Mouse (Mus musculus) stomach, embryonic 15.5 days (tissue): ENCODE measurements around the gene Tnn. TPM values are rescaled to one million over a fixed set of nuclear protein-coding genes. Genes with fewer than 3 reads are reported as not detected.

Experiments used
- ATAC-seq: fragments of 200-750 bp; cut with Nextera tagmentation; 2 replicates; pipeline ENCODE4 v1.8.0; 2017; ENCODE audit warnings: low read depth, moderate number of reproducible peaks, moderate TSS enrichment; ENCODE audit not compliant: insufficient read depth, low FRiP score
- H3K27ac ChIP-seq: fragments of 300-500 bp; sonication (generic); 2 replicates; pipeline ENCODE4 v1.5.1; 2015; ENCODE audit warnings: mild to moderate bottlenecking, inconsistent platforms
- H3K27me3 ChIP-seq: fragments of 300-500 bp; sonication (generic); replicated peaks from 2 replicates; pipeline ENCODE4 v1.6.1; 2015; ENCODE audit warnings: inconsistent platforms
- H3K36me3 ChIP-seq: fragments of 300-500 bp; sonication (generic); 2 replicates; pipeline ENCODE4 v1.6.1; 2015; ENCODE audit warnings: inconsistent platforms
- H3K4me1 ChIP-seq: fragments of 300-500 bp; sonication (generic); 2 replicates; pipeline ENCODE4 v1.6.1; 2015; ENCODE audit warnings: inconsistent platforms
- H3K4me2 ChIP-seq: fragments of 300-500 bp; sonication (generic); 2 replicates; pipeline ENCODE4 v1.6.1; 2015; ENCODE audit warnings: mild to moderate bottlenecking, inconsistent platforms
- H3K4me3 ChIP-seq: fragments of 300-500 bp; sonication (generic); replicated peaks from 2 replicates; pipeline ENCODE4 v1.5.1; 2015; ENCODE audit warnings: inconsistent platforms
- H3K9ac ChIP-seq: fragments of 300-500 bp; sonication (generic); 2 replicates; pipeline ENCODE4 v1.6.1; 2015; ENCODE audit warnings: inconsistent platforms
- H3K9me3 ChIP-seq: fragments of 300-500 bp; sonication (generic); 2 replicates; pipeline ENCODE4 v1.6.1; 2016; ENCODE audit warnings: inconsistent platforms
- WGBS: fragments of 180-500 bp; shearing (Covaris S2); methylation state at CpG from one replicate; pipeline ENCODE4 v1.1.7; 2015; 5-methylcytosine and 5-hydroxymethylcytosine counted together
- polyA plus RNA-seq: library from polyadenylated mRNA; unstranded; fragments of >200 nt; fragmentation: Nextera tagmentation; extraction: Ambion mirVana; gene quantifications from 2 replicates; pipeline ENCODE4 v1.2.1, GENCODE M21; 2015

Gene Tnn
- polyA plus RNA-seq, 1 experiment from 2014 or later = 11.6 TPM

DNA sequence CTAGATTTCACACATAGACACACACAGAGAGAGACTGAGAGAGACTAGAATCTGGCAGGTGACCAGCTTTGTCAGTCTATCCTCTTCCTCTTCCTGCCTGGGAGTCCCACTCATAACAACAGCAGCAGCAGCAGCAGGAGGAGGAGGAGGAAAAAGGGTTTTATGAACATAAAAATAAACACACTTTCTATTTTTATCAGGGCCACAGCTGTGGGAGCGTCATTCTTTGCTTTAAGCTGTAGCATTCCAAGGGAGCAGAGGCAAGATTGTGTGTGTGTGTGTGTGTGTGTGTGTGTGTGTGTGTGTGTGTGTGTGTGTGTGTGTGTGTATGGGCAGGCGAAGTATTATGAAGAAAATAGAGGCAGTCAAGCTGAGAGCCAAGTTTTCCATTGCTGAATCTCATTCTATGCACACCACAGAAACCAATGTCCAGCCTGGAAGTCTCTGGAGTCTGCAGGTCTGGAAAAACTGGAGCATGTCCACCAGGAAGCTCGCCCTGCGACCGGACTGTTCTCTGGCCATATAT lies 116.3 kb downstream of the Tnn start:
- Histone ChIP-seq H3K9me3 (no peaks in the 10 kb centered on the region), H3K27me3 (no peaks in the 10 kb centered on the region), H3K9ac (no peak overlapping the region), H3K27ac (peak overlapping the region; percentile 49), H3K36me3 (no peaks in the 10 kb centered on the region), H3K4me1 (peaks cover 5% of the 10 kb centered on the region; the same call in 1 of the 2 replicates), H3K4me2 (no peak overlapping the region), H3K4me3 (no peak overlapping the region)
- WGBS = 41% methylated on average over 5 of the region's 5 CpGs
- peak; percentile 70; the same call in 1 of the 2 replicates for ATAC-seq

DNA sequence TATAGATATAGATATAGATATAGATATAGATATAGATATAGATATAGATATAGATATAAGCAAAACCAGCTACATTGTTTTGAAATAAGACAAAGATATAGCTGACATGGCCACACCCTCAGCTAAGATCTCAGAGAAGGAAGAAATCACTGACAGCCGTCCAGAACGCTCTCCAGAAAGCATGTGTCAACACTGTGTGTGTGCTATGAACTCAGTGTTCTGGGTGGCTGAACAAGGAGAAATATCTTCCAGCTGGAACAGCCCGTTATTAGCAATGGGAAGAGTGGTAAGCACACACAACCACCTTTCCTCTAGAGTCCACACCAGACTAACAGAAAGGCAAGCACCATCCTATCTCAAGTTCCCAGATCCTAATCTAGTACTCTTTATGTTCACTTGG lies 117.8 kb downstream of the Tnn start:
- Histone ChIP-seq H3K4me3 (no peak overlapping the region), H3K4me1 (peaks cover 5% of the 10 kb centered on the region; the same call in 1 of the 2 replicates), H3K27me3 (no peaks in the 10 kb centered on the region), H3K27ac (no peak overlapping the region), H3K4me2 (no peak overlapping the region), H3K9ac (no peak overlapping the region), H3K36me3 (no peaks in the 10 kb centered on the region), H3K9me3 (no peaks in the 10 kb centered on the region)
- 62% methylated on average over 3 of the region's 3 CpGs for WGBS
- no peak for ATAC-seq

Other genes with a start within 250 kb of the Tnn start
- gene 4930523C07Rik, start 109.2 kb downstream of the Tnn start, polyA plus RNA-seq = 18.1 and 20.8 TPM in 2 replicates
- 296 and 299 TPM in 2 replicates for gene Mrps14, start 41.6 kb upstream of the Tnn start, polyA plus RNA-seq
- 196 and 234 TPM in 2 replicates for gene Cacybp, start 59.3 kb upstream of the Tnn start, polyA plus RNA-seq